Mouse (Mus musculus) CH12.LX (cell line): Measurements from ENCODE around the gene Tut7. TPM values are rescaled to one million over a fixed set of nuclear protein-coding genes. Genes with fewer than 3 reads are reported as not detected.
A peak's percentile ranks its signal among the peaks of the same experiment; 100 is the strongest.

Source experiments
- DNase-seq: peaks from one replicate; pipeline ENCODE4 v3.0.0-alpha.2; 2013; ENCODE audit errors: extremely low read depth
- H3K27ac ChIP-seq: 2 replicates; pipeline ENCODE4 v1.5.1; 2012; ENCODE audit warnings: low read depth, mild to moderate bottlenecking, control low read depth, moderate library complexity; ENCODE audit not compliant: insufficient read depth
- H3K27me3 ChIP-seq: replicated peaks from 2 replicates; pipeline ENCODE3; 2012; ENCODE audit warnings: inconsistent platforms
- H3K36me3 ChIP-seq, 2 experiments: replicated peaks in 1 of 2; 2 replicates each; pipeline versions ENCODE3 to v1.6.1; 2012; ENCODE audit warnings: inconsistent platforms in 1 of 2, low read length in 1 of 2, mild to moderate bottlenecking in 1 of 2, mixed read lengths in 1 of 2, moderate library complexity in 1 of 2; ENCODE audit not compliant: control insufficient read depth in 1 of 2, insufficient read depth in 1 of 2
- H3K4me1 ChIP-seq, 2 experiments: 2 replicates each; pipeline ENCODE4 v1.6.1; 2012; ENCODE audit warnings: inconsistent platforms in 1 of 2, moderate library complexity in 1 of 2; ENCODE audit not compliant: insufficient read depth in 2 of 2, control insufficient read depth in 1 of 2
- H3K4me2 ChIP-seq: 2 replicates; pipeline ENCODE4 v1.6.1; 2012; ENCODE audit warnings: low read depth, mild to moderate bottlenecking, control low read depth; ENCODE audit not compliant: poor library complexity, insufficient read depth, severe bottlenecking
- H3K4me3 ChIP-seq, 3 experiments: fragments of 150-350 bp in 1 of 3; sonication (generic) in 1 of 3; replicated peaks in 1 of 3; 2 replicates each; pipeline versions ENCODE3 to v1.5.1; 2011 to 2012; ENCODE audit warnings: low read depth in 2 of 3, low read length in 2 of 3, mild to moderate bottlenecking in 2 of 3, moderate library complexity in 2 of 3, control low read depth in 1 of 3, improper control_type of control experiment in 1 of 3, inconsistent platforms in 1 of 3, mixed read lengths in 1 of 3; ENCODE audit not compliant: poor library complexity in 1 of 3
- H3K79me2 ChIP-seq: replicated peaks from 2 replicates; pipeline ENCODE4 v1.6.1; 2012; ENCODE audit warnings: mild to moderate bottlenecking, moderate library complexity; ENCODE audit not compliant: control insufficient read depth, poor library complexity, insufficient read depth, severe bottlenecking; ENCODE audit errors: extremely low read depth
- H3K9ac ChIP-seq: 2 replicates; pipeline ENCODE4 v1.6.1; 2012; ENCODE audit warnings: low read depth, mild to moderate bottlenecking, control low read depth, moderate library complexity; ENCODE audit not compliant: insufficient read depth
- H3K9me3 ChIP-seq: replicated peaks from 2 replicates; pipeline ENCODE3; 2012; ENCODE audit warnings: low read length, inconsistent platforms, mixed read lengths
- CTCF ChIP-seq, 2 experiments: IDR thresholded peaks in 1 of 2; conservative IDR thresholded peaks in 1 of 2; 2 replicates each; pipeline ENCODE4 v1.5.1; 2011 to 2012; ENCODE audit warnings: low read depth in 2 of 2, low read length in 2 of 2, improper control_type of control experiment in 1 of 2, inconsistent platforms in 1 of 2, mild to moderate bottlenecking in 1 of 2, moderate library complexity in 1 of 2
- ELF1 ChIP-seq: IDR thresholded peaks from 2 replicates; pipeline ENCODE4 v1.6.1; 2014; ENCODE audit warnings: low read depth, mild to moderate bottlenecking, inconsistent platforms, low read length, improper control_type of control experiment
- ETS1 ChIP-seq: conservative IDR thresholded peaks from 2 replicates; pipeline ENCODE4 v1.6.1; 2012; ENCODE audit warnings: low read depth, mild to moderate bottlenecking, inconsistent platforms, low read length, improper control_type of control experiment, moderate library complexity
- IRF4 ChIP-seq: IDR thresholded peaks from 2 replicates; pipeline ENCODE4 v1.6.1; 2014; ENCODE audit warnings: low read depth, mild to moderate bottlenecking, inconsistent platforms, low read length, improper control_type of control experiment
- JUND ChIP-seq: conservative IDR thresholded peaks from 2 replicates; pipeline ENCODE4 v1.6.1; 2011; ENCODE audit warnings: low read depth, low read length, improper control_type of control experiment
- MAFK ChIP-seq: IDR thresholded peaks from 2 replicates; pipeline ENCODE4 v1.6.1; 2011; ENCODE audit warnings: low read length, improper control_type of control experiment; ENCODE audit not compliant: insufficient replicate concordance
- MAX ChIP-seq: IDR thresholded peaks from 2 replicates; pipeline ENCODE4 v1.6.1; 2011; ENCODE audit warnings: low read length, improper control_type of control experiment
- MEF2A ChIP-seq: IDR thresholded peaks from 2 replicates; pipeline ENCODE4 v1.6.1; 2014; ENCODE audit warnings: low read depth, mild to moderate bottlenecking, inconsistent platforms, low read length, improper control_type of control experiment, borderline replicate concordance
- MXI1 ChIP-seq: IDR thresholded peaks from 2 replicates; pipeline ENCODE4 v1.6.1; 2011; ENCODE audit warnings: mild to moderate bottlenecking, low read depth, low read length, improper control_type of control experiment
- NELFE ChIP-seq: IDR thresholded peaks from 2 replicates; pipeline ENCODE4 v1.6.1; 2011; ENCODE audit warnings: low read depth, low read length, improper control_type of control experiment
- NRF1 ChIP-seq: IDR thresholded peaks from 2 replicates; pipeline ENCODE4 v1.6.1; 2014; ENCODE audit warnings: low read depth, mild to moderate bottlenecking, inconsistent platforms, low read length, improper control_type of control experiment, moderate library complexity
- POLR2A ChIP-seq: IDR thresholded peaks from 2 replicates; pipeline ENCODE4 v1.6.1; 2011; ENCODE audit warnings: low read depth, mild to moderate bottlenecking, improper control_type of control experiment, low read length
- RAD21 ChIP-seq: IDR thresholded peaks from 2 replicates; pipeline ENCODE4 v1.6.1; 2011; ENCODE audit warnings: low read depth, mild to moderate bottlenecking, low read length, improper control_type of control experiment, moderate library complexity
- SIN3A ChIP-seq: IDR thresholded peaks from 2 replicates; pipeline ENCODE4 v1.6.1; 2012; ENCODE audit warnings: low read length, improper control_type of control experiment, inconsistent platforms
- SMC3 ChIP-seq: IDR thresholded peaks from 2 replicates; pipeline ENCODE4 v1.6.1; 2011; ENCODE audit warnings: low read depth, low read length, improper control_type of control experiment
- TBP ChIP-seq: conservative IDR thresholded peaks from 2 replicates; pipeline ENCODE4 v1.6.1; 2011; ENCODE audit warnings: low read depth, low read length, improper control_type of control experiment
- TCF12 ChIP-seq: IDR thresholded peaks from 2 replicates; pipeline ENCODE4 v1.6.1; 2014; ENCODE audit warnings: low read depth, mild to moderate bottlenecking, inconsistent platforms, low read length, improper control_type of control experiment
- UBTF ChIP-seq: IDR thresholded peaks from 2 replicates; pipeline ENCODE4 v1.6.1; 2012; ENCODE audit warnings: low read depth, mild to moderate bottlenecking, inconsistent platforms, low read length, improper control_type of control experiment, moderate library complexity
- USF1 ChIP-seq: IDR thresholded peaks from 2 replicates; pipeline ENCODE4 v1.6.1; 2014; ENCODE audit warnings: low read depth, mild to moderate bottlenecking, inconsistent platforms, low read length, improper control_type of control experiment
- dilution Hi-C: fragments of 300-500 bp; cut with MboI; formaldehyde crosslinking; loops from 2 replicates; pipeline ENCODE4 v1.14.3; 2020; ENCODE audit warnings: low sequenced_read_pairs; ENCODE audit not compliant: extremely low pct_unique_long_range_greater_than_20kb, extremely low pct_ligation_motif_present
- in situ Hi-C: fragments of 300-500 bp; cut with MboI; formaldehyde crosslinking; loops from 3 replicates; pipeline ENCODE4 v1.14.3; 2019; ENCODE audit warnings: low sequenced_read_pairs, low pct_ligation_motif_present, low pct_unique_long_range_greater_than_20kb, mixed read lengths
- polyA plus RNA-seq: library from polyadenylated mRNA; unstranded; fragments of >175 nt; gene quantifications from 2 replicates; pipeline ENCODE4 v1.2.1, GENCODE M21; 2012; ENCODE audit warnings: low read depth; ENCODE audit not compliant: insufficient read length
- total RNA-seq, 2 experiments: library from RNA; depleted of rRNA; stranded (reverse); fragments of 300-350 nt in 1 of 2; fragments of >200 nt in 1 of 2; gene quantifications; 2 replicates each; pipeline ENCODE4 v1.2.3; 2012 to 2014

The Tut7 gene
- total and polyA plus RNA-seq, 3 experiments = 14.3 to 21.6 (median 17.9) TPM

DNA sequence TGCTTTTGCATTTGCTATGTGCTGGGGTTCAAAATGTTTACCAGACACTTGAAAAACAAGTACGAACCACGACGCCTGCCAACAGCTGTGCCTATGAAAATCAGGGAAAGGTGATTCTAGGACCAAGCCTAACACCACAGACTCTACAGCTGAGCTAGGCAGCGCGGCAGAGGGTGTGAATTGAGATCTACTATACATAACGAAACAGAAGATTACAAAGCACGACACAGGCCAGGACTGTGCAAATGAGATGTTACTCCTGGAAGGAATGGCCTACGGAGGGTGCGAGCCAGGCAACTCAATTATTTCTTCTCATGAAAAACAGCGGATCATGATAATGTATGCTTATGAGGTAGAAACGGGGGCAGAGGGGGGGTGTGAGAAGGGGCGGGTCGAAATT is 54.4 kb downstream of the Tut7 start:
- no peaks in the 10 kb centered on the region for H3K9me3 ChIP-seq
- dilution Hi-C loops (no loop called here), in situ Hi-C loops (no loop called here)
- peaks cover 9 to 32% of the 10 kb centered on the region in 2 experiments; a peak in 3 of 4 replicates for H3K4me1 ChIP-seq
- TF ChIP-seq MAX (no peak), SIN3A (0 out of 2 replicates have a peak, but pooled peaks have one; percentile 45)
- peaks cover 10 to 46% of the 10 kb centered on the region in 2 experiments for H3K36me3 ChIP-seq
- DNase-seq = no peak
- peak overlapping the region; percentile 90 to 94 (median 93) for H3K4me3 ChIP-seq
- no peaks in the 10 kb centered on the region for H3K27me3 ChIP-seq
- H3K9ac ChIP-seq = peak overlapping the region; percentile 58
- H3K27ac ChIP-seq = no peak overlapping the region
- peaks cover 27% of the 10 kb centered on the region for H3K79me2 ChIP-seq
- peak overlapping the region; percentile 99 for H3K4me2 ChIP-seq

DNA sequence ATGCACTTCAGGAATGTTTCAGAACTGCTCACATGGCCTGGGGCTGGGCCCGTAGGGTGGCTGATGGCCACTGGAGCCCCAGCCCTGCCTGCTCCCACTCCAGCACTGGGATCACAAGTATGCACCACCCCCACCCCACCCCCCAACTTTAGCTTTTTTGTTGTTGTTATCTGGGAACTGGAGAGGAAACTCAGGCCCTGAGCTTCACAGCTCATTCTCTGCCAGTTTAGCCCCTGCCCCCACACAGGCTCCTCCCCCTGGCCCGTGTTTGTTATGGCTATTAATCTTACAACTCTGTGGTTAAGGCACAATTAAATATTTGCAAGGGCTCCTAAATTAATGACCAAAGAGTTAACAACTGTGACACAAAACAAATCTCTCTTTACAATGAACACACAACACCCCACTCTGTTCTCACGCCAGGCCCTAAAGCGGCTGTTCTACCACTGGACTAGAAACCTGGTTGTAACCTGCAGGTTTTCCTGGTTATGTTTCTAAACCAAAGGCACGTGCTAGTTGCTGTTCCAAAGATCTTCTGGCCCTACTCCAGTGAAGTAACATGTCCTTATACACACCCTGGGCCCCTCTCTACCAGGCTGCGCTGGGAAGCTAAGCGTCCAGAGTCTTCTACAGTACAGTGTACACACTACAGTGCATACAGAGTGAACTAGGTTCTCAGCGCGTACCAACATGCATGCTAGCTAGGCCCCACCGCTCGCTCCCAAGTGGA is 56.0 kb downstream of the Tut7 start:
- in situ Hi-C loops = no loop called here
- Histone ChIP-seq H3K9ac (no peak overlapping the region), H3K4me1 (peaks cover 9 to 32% of the 10 kb centered on the region in 2 experiments; a peak in 3 of 4 replicates), H3K4me2 (no peak overlapping the region), H3K9me3 (no peaks in the 10 kb centered on the region), H3K27me3 (no peaks in the 10 kb centered on the region), H3K27ac (no peak overlapping the region), H3K36me3 (peaks cover 16 to 46% of the 10 kb centered on the region in 2 experiments), H3K79me2 (peaks cover 27% of the 10 kb centered on the region), H3K4me3 (no peak overlapping the region)
- dilution Hi-C loops = no loop called here
- no peak for TF ChIP-seq TBP
- no peak for TF ChIP-seq IRF4
- TF ChIP-seq SMC3 = no peak
- no peak for TF ChIP-seq TCF12
- no peak for TF ChIP-seq MXI1
- TF ChIP-seq JUND = no peak
- no peak for TF ChIP-seq MAX
- no peak for TF ChIP-seq ELF1
- TF ChIP-seq MAFK = no peak
- no peak for TF ChIP-seq POLR2A
- no peak for TF ChIP-seq RAD21
- TF ChIP-seq NELFE = no peak
- TF ChIP-seq NRF1 = no peak
- TF ChIP-seq UBTF = no peak
- no peak for TF ChIP-seq ETS1
- TF ChIP-seq USF1 = no peak
- TF ChIP-seq MEF2A = no peak
- no peak for TF ChIP-seq CTCF (conservative IDR thresholded peaks at IDR 0.05 in 1 of 2, IDR thresholded peaks at IDR 0.05 in 1 of 2; ENCODE audit: low read depth in 2 of 2, low read length in 2 of 2)
- no peak for DNase-seq
